Mouse (Mus musculus) cerebellum, adult 2 months (tissue): Measurements from ENCODE around the gene Ssh1.

Source experiments
- CTCF ChIP-seq: fragments of 200-500 bp; IDR thresholded peaks from 2 replicates; pipeline ENCODE4 v1.5.1; 2011; ENCODE audit warnings: low read depth, mild to moderate bottlenecking, control low read depth, low read length, moderate library complexity, borderline replicate concordance; ENCODE audit not compliant: insufficient read depth
- POLR2A ChIP-seq: fragments of 200-500 bp; IDR thresholded peaks from 2 replicates; pipeline ENCODE4 v1.6.1; 2011; ENCODE audit warnings: low read length, control low read depth, borderline replicate concordance; ENCODE audit not compliant: insufficient read depth

GRCm38 (mm10) chr5:113992339-113992831 is 1.3 kb downstream of the Ssh1 start:
- no peak for TF ChIP-seq POLR2A
- no peak for TF ChIP-seq CTCF
